Mouse (Mus musculus): ENCODE data around the gene Hoxa1.

Hoxa1 gene

DNA sequence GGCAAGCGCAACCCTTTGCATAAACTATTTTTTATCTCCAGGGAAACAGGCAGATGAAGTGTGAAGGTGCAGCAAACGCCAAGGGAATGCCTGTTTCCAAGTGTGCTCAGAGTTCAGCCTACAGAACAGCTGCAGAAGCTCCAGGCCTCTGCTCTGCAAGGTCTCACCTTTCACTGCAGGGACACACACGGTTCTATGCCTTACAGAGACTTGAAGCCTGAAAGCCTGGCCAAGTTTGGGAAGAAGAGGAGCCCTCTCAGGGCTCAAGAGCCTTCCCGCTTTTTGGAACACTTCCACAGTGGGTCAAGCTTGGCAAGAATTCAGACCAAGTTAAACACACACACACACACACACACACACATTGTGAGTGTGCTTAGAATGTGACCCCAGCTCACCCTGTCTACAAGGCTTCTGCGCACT is 31.1 kb upstream of the Hoxa1 start:
- no peak for DNase-seq

- no peak for DNase-seq
Observed at GRCm38 (mm10) chr6:52186500-52186899, 28.4 kb upstream of the Hoxa1 start.

DNA sequence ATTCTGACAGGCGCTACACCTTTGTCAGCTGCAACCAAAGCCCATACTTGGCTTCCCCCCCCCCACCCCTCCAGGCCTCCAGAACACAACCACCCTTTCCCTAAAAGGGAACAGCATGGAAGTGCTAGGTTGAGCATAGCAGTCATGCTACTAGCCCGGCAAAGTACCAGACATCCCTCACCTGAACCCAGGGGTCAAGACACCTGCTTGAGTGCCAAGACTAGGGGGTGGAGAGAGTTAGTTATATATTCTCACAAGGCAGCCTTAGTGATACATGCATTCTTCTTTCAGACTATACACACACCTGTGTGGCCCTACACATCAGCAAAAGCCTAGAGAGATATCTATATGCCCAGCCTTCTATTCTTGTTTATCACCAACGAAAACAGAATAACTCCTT is 27.7 kb upstream of the Hoxa1 start:
- no peak for DNase-seq

- no peak for DNase-seq
Observed at GRCm38 (mm10) chr6:52185222-52185621, 27.1 kb upstream of the Hoxa1 start.

- DNase-seq = no peak
Observed at GRCm38 (mm10) chr6:52184668-52185067, 26.6 kb upstream of the Hoxa1 start.

DNA sequence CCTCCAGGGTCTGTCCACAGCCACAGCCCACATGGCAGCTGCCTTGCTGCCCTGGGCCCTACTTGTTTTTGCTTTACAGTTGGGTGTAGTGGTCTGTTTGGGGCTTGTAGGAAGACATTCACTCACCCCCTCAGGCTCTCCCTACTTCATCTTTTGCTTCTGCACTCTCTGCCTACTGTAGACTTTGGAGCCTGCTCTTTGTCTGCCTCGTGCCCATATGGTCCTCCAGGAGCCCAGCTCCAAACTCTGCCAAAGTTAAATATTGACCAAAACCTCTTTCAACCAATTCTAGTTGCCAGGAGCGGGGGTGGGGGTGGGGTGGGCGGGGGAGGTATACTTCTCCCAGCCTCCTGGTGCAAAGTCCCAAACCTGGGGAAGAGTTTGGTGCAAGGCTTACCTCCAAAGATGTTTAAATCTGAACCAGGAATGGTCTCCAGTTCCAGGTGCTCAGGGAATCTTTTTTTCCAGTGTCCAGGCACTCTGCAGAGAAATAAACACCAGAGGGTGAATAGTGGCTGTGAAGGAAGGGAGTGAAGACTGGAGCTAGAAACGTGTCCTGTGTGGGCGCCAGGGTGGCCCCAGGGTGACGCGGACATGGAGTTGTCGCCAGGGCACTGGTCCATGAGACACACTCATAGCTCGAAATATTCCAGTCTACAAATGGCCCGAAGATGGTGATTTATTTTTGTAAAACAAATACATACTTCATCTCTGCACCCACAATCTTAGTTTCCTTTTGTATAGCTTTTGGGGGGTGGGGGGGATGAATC is 25.4 kb upstream of the Hoxa1 start:
- no peak for DNase-seq

DNA sequence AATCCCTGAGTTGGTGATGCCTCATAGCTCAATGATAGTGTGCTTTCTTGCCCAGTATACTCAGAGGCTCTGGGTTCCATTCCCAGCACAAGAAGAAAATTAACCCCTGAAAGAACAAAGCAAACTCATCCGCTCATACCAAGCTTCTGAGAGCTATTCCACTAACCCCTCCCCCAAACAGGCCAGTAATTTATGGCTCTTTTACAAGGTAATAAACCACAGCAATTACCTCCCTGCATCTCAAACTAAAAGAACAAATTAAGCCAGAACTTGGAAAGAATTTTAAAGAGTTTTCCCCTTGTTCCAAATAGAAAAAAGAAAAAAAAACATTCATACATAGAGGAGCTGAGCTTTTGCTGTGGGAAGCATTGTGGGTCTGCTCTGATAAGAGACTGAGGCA is 24.7 kb upstream of the Hoxa1 start:
- no peak for DNase-seq

DNA sequence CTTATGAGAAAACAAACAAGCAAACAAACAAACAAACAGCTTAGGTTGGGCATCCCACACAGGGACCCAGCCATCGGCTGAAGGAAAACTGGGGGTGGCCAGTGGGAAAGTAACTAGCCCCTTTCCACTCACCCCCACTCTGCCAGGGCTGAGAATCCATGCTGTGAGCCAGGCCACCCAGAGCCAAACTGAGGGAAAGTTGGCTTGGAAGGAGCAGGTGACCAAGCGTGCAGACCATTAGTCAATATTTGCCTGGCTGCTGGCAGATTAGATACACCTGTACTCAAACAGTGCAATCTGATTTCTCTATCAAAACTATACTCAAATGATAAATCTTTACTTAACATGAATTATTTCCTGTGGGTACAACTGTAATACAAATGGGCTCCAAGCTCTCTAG is 23.9 kb upstream of the Hoxa1 start:
- no peak for DNase-seq

DNA sequence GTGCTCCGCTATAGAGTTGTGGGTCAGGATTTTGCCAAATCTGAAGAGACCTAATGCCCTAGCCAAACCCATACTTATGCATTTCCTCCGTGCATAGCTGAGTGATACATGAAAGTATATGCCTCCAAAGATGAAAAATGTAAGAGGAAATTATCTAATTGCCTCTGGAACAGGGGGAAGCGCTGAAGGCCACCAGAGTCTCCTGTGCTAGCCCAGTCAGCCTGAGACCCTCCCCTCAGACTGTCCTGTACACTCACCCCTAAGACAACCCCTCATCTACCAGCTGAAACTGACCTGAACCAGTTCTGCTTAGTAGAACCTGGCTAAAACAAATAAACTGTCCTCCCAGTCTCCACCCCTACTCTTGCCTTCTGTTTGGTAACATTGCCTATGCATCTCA is 22.6 kb upstream of the Hoxa1 start:
- DNase-seq = no peak

- no peak for DNase-seq
Observed at GRCm38 (mm10) chr6:52180213-52180710, 22.1 kb upstream of the Hoxa1 start.

GRCm38 (mm10) chr6:52179690-52180089 is 21.6 kb upstream of the Hoxa1 start:
- DNase-seq = no peak

DNA sequence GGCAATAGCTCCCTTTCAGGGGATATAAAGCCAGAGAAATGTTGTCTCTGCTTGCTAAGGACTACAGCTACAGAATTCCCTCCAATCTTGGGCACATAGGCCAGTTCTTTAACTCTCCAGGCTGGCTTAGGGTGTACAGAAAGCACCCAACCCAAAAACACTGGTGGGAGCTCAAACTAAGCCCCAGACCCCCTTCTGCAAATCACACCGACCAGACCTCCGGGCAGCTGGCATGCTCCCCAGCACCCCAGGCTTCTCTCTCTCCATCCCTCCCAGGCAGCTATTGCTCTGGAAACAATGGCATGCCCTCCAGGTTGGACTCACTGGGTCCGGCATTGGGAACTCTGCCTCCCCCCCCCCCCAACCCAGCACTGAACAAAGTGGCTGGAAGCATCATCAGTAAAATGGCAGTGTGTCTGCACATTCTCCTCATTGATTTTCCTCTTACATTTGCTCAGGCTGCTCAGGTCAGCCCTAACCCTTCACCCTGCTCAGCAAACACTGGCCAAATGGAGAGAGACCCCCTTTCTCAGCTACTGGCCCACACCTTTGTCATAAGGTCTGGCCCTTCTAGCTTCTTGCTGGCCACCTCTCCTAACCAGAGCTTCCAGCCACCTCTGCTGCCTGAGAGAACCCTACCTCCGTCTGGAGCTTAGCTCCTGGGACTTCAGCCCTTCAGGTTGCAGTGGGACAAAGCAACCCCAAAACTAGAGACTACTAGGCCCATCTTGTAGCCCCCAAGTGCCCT is 21.0 kb upstream of the Hoxa1 start:
- DNase-seq = no peak

GRCm38 (mm10) chr6:52177806-52178205 is 19.7 kb upstream of the Hoxa1 start:
- DNase-seq = no peak

GRCm38 (mm10) chr6:52177061-52177735 is 19.1 kb upstream of the Hoxa1 start, which contains the start of gene 5730596B20Rik:
TSS of gene 5730596B20Rik (plus strand) at chr6:52177498.
- DNase-seq = no peak

DNA sequence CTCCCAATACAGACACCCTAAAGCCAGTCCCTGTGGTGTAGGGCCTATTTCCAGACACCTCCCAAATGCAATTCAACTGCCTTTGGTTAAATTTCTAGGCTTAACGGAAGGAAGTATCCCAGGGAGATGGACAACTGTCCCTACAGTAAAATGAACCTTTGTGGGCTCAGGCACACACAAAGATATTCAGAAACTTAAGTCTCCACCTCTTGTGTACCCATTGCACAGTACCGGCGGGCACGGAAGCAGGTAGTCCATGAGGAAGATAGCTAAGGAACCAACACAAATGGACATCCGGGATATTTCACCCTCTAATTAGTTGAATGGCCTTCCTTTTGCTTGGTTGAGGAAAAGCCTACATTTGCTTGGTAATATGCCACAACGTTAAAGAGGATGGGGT is 18.3 kb upstream of the Hoxa1 start:
- DNase-seq = no peak

- no peak for DNase-seq
Observed at GRCm38 (mm10) chr6:52175864-52176263, 17.7 kb upstream of the Hoxa1 start.

DNA sequence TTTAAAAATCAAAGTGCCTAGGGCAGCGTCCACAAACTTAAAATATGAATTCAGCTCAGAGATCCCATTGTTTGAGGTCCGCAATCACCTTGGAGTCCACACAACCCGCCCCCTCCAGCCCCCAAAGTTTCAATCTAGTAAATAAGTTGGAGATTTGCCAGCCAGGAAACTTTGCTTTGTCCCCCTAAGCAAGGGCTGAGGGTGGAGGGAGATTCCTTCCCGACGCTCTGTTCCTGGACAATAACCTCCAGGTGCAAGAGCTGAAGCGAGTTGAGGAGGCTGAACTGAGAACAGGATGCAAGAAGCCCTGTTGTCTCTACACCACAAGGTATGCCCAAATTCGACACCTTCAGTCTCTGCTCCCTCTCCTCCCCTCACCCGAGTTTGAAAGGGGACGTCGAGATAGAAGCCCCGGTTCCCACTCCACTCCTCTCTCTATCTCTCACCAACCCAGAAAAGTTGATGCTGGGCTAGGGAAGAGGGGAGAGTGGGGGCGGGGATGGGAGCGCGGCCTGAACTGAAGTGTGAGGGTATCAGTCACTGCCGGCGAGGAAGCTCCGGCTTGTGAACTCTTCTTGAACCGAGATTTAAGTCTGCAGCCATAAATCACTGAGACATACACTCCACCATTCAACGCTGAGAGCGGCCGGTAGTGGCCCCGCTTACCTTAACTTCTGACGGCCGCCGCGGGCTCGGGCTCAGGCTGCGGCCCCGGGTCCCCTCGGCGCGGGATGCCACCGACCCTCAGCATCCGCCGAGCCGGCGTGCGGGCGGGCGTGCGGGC is 17.0 kb upstream of the Hoxa1 start:
- DNase-seq = no peak

DNA sequence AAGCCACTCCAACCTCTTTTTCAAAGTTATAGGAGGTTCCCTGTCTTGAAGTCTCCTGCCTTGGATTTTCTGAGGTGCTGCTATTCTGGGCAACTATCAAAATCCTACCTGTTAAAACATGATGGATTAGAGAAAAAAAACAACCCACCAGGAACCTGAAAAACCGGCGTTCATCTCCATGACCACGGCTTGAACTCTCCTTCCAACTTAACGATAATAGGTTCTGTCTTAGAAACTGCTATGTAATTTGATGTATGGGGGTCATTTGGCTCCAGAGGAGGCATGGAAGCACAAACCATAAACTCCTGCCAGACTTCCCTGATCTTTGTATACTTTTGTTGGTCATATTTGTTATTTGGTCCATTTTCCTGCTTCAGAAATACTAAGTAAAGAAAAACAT is 15.5 kb upstream of the Hoxa1 start:
- no peak for DNase-seq

- no peak for DNase-seq
Observed at GRCm38 (mm10) chr6:52172501-52172900, 14.4 kb upstream of the Hoxa1 start.

DNA sequence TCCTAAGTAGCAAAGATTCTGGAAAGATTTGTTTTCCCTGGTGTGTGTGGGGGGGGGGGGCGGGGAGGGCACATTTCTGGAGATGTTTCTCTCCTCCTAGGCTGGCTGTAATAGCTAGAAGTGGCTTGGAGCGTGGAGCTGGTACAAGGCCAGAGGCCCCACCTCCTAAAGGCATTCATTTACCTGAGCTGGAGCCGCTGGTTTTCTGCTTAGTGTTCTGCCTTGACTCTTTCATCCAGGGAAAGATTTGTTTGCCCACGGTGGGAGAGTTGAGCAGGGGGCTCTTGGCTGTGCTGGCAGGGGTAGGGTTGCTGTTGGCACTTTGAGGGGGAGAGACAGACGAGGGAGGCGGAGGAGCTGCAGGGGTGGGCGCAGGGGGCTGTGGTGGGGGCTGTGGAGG is 13.8 kb upstream of the Hoxa1 start:
- DNase-seq = no peak

DNA sequence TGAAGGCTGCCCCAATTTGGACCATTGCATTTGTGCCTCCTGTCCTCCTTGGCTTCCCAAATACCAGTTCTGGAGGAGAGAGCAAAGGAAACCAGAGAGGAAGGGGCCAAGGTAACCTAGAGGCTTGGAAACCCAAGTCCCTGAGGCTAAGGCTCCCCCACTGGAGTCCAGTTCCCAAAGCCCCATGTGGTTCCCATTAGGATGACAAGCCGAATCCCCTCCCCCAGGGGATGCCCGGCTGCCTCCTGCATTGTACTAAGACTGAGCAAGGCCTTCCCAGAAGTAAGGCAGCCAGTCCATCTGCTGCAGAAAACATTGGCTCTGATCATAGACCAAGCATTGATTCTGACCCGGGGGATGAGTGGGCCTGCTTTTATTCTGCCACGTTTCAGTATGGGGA is 13.2 kb upstream of the Hoxa1 start:
- no peak for DNase-seq

- no peak for DNase-seq
Observed at GRCm38 (mm10) chr6:52170898-52171223, 12.7 kb upstream of the Hoxa1 start.

All from thymus, postnatal 25 days (tissue).